Mouse (Mus musculus) G1E-ER4 (cell line): ENCODE measurements around the gene Kcnk3. TPM values are rescaled to one million over a fixed set of nuclear protein-coding genes. Genes with fewer than 3 reads are reported as not detected.

Experiments
- GATA1 ChIP-seq: IDR thresholded peaks from one replicate; pipeline ENCODE4 v1.8.0; 2012; ENCODE audit warnings: low read length, inconsistent platforms
- polyA plus RNA-seq: library from polyadenylated mRNA; stranded (reverse); fragments of >175 nt; gene quantifications from 2 replicates; pipeline ENCODE4 v1.2.3, GENCODE M21; 2012

Kcnk3 gene
- polyA plus RNA-seq, 1 experiment = not detected

DNA sequence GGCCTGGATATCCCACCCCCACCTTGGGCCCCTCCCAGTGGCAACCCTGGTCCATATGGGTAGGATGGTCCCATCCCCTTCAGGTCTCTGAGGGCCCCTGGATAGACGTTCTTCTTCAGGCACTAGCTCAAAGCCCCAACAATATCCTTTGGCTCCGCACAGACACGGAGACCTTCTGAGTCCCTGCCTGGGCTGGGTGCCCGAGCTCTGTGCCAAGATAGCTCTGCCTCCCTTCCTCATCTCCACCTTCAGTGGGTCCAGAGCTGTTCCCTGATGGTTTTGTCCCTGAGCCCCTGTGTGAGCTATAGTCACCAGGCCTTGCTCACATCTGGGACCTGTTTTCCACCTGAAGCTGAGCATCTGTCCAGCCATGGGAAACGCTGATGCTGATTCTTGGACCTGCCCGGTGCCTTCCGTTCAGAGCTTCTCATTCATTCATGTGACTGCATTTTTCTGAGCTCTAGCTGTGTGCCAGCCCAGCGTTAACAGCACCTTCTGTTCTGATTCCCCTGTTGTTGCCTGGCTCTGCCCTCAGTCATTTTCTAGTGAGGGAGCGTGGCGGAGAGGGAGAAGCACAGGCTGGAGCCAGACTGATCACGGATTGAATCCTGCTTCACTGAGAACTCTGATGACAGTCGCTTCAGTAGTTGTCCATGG is 10.2 kb upstream of the Kcnk3 start:
- TF ChIP-seq GATA1 = no peak

DNA sequence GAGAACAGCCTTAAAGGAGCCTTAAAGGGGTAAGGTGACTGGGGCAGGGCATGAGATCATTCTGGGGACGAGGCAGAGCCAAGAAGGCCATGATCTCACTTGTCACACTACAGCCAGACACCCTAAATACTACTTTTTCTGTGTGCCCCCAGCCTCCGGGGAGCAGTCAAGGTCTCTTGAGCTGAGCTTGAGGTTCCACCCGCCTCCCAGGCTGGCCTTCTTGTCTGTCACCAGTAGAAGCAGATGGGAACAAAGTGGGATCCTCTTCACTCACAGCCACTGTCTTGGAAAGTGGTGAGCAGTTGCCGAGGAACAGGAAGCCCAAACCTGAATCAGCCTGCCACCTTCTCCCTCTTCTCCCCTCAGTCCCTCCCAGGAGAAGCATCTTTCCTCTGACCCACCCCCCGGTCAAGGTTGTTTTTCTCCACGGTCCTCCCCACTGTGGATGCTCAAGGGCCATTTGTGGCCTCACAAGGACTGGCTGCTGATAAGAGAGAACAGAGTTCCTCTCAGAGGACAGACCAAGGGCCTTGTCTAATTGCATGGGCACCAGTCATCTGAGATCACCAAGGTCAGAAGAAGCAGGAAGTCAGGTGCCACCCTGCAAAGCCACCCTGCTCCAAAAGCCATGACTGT is 9.4 kb upstream of the Kcnk3 start:
- TF ChIP-seq GATA1 = no peak

GRCm38 (mm10) chr5:30580725-30581124 is 7.2 kb upstream of the Kcnk3 start:
- no peak for TF ChIP-seq GATA1

DNA sequence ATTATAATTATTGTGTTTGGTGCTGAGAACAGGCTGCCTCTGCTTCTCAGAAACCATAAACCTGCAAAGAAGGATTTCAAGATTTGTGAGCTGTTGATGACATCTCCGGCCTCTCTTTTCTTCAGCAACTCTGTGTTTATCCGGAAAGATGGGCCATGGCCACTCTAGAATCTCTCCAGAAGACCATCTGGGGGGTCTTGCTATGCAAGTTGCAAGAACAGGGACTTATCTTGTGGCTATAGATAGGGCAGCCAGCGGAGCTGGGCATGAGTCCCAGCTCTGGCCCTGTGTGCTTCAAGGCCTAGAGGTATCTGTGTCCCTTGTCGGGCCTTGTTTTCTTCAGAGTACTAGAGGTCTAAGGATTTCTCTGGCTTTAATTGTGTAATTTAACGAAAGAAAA is 6.0 kb upstream of the Kcnk3 start:
- TF ChIP-seq GATA1 = no peak

- no peak for TF ChIP-seq GATA1
Observed at GRCm38 (mm10) chr5:30586616-30587015, 1.4 kb upstream of the Kcnk3 start.

GRCm38 (mm10) chr5:30587101-30587500 is 869 bp upstream of the Kcnk3 start:
- no peak for TF ChIP-seq GATA1

DNA sequence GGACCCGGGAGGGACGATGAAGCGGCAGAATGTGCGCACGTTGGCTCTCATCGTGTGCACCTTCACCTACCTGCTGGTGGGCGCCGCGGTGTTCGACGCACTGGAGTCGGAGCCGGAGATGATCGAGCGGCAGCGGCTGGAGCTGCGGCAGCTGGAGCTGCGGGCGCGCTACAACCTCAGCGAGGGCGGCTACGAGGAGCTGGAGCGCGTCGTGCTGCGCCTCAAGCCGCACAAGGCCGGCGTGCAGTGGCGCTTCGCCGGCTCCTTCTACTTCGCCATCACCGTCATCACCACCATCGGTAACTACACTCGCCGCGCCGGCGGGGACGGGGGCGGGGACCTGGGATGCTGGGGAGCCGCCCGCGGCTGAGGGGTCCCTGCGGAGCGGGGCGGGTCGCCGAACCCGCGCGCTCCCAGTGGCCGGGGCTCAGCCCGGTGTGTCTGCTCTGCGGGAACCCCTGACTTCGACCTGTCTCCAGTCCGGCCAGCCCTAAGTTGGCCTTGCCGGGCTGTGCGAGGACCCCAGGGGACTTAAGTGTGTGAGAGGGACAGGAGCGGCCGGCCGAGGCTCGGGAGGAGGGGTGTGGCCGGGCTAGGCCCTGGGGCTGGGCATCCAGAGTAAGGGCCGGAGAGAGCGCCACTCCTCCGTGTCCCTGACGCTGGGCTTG is 465 bp downstream of the Kcnk3 start:
- TF ChIP-seq GATA1 = no peak

DNA sequence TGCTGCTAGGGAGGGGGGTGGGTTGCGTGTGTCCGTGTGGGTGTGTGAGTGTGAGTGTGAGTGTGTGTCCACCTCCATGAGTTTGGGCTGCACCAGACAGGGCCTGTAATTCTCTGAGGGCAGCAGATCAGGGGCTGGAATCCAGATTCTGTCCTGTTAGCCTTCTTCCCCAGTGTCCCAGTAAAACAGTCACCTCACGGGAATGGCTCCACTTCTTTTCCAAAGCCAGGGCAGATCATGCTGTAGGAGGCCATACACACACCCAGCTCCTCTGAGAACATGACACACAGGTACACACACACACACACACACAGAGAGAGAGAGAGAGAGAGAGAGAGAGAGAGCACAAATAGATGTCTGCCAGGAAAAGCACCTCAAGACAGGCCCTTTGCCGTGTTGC is 1.1 kb downstream of the Kcnk3 start:
- no peak for TF ChIP-seq GATA1

GRCm38 (mm10) chr5:30589546-30589945 is 1.6 kb downstream of the Kcnk3 start:
- TF ChIP-seq GATA1 = no peak

DNA sequence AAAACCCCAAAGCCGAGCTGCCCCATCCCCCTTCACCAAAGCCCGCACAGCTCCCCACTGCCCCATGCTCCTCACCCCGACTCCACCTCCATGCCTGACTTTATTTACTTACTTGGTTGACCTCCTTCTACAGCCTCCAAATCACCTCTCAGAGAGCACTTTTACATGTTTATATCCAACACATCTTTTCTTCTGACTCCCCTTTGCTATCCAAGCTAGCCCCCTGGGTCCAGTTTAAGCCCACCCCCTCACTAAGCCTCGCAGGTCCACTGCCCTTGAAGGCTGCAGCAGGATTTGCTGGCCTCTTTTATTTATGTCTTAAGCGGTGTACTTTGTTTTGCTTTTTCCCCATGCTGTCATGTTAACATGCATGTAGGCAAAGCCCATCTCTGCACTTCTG is 2.3 kb downstream of the Kcnk3 start:
- no peak for TF ChIP-seq GATA1

- TF ChIP-seq GATA1 = no peak
Observed at GRCm38 (mm10) chr5:30591205-30591731, 3.3 kb downstream of the Kcnk3 start.

DNA sequence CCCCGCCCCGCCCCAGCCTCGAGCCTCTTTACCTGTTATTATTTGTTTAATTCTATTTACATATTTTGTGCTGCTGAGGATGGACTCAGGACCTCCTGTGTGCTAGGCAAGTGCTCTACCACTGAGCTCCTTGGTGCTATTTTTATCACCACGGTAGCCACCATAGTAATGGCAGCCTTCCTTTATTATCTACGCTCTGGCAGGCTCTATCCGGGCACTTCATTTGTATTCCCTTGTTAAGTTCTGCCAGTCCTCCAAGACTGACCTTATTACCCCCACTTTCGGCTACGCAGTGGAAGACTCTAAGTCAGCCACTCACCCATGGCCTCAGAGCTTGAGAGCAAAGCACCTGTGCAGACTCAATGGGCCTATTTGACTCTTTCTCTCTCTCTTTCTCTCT is 3.8 kb downstream of the Kcnk3 start:
- no peak for TF ChIP-seq GATA1

- no peak for TF ChIP-seq GATA1
Observed at GRCm38 (mm10) chr5:30592279-30592980, 4.5 kb downstream of the Kcnk3 start.

GRCm38 (mm10) chr5:30593360-30593759 is 5.4 kb downstream of the Kcnk3 start:
- TF ChIP-seq GATA1 = no peak

DNA sequence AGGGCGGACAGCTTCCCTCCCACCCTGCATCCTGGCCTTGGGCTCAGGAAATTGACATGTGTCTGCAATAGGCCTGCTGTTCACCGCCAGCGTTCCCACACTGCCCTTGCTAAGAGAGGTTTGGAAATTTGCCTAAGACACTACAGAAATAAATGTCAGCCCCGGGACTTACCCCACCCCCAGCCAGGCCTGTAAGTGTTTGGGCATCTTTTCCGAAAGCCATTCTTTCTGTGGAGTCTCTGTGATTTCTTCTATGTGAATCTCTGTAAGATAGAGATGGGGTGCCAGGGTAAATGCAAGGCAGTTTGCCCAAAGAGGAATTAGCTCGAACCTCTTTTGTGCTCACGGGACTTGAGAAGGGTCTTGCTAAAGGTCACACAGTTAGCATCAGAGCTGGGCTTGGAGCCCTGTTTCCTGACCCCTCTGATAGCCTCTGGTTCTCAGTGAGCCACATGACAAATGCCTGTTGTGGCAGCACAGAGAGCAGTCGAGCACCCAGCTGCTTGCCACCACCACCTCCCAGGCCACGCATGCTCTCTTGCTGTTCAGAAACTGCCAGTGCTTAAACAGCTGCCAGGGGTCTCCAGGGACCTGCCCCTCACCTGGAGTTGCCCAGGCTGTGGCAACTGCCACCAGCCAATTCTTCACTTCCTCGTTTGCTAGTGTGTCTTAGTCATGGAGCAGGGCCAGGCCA is 6.0 kb downstream of the Kcnk3 start:
- no peak for TF ChIP-seq GATA1
